Mouse (Mus musculus) stomach, embryonic 14.5 days (tissue): ENCODE results near the gene Fto. TPM values are rescaled to one million over a fixed set of nuclear protein-coding genes. Genes with fewer than 3 reads are reported as not detected.

Experiments used
- ATAC-seq: fragments of 200-750 bp; cut with Nextera tagmentation; 2 replicates; pipeline ENCODE4 v1.8.0; 2017; ENCODE audit warnings: low read depth, moderate TSS enrichment; ENCODE audit not compliant: insufficient number of reproducible peaks, insufficient read depth, low FRiP score
- H3K27ac ChIP-seq: fragments of 300-500 bp; sonication (generic); 2 replicates; pipeline ENCODE4 v1.5.1; 2014; ENCODE audit warnings: mild to moderate bottlenecking, low read length, moderate library complexity, mixed read lengths
- H3K27me3 ChIP-seq: fragments of 300-500 bp; sonication (generic); 2 replicates; pipeline ENCODE4 v1.6.1; 2014; ENCODE audit warnings: low read length, control low read depth, mixed read lengths; ENCODE audit not compliant: control insufficient read depth, insufficient read depth
- H3K36me3 ChIP-seq: fragments of 300-500 bp; sonication (generic); 2 replicates; pipeline ENCODE4 v1.6.1; 2014; ENCODE audit warnings: mild to moderate bottlenecking, control low read depth, low read length, moderate library complexity, mixed read lengths; ENCODE audit not compliant: control insufficient read depth, insufficient read depth
- H3K4me1 ChIP-seq: fragments of 300-500 bp; sonication (generic); 2 replicates; pipeline ENCODE4 v1.6.1; 2014; ENCODE audit warnings: low read length, control low read depth, mixed read lengths; ENCODE audit not compliant: control insufficient read depth, insufficient read depth
- H3K4me2 ChIP-seq: fragments of 300-500 bp; sonication (generic); replicated peaks from 2 replicates; pipeline ENCODE4 v1.6.1; 2014; ENCODE audit warnings: low read depth, low read length, control low read depth
- H3K4me3 ChIP-seq: fragments of 300-500 bp; sonication (generic); 2 replicates; pipeline ENCODE4 v1.5.1; 2014; ENCODE audit warnings: low read depth, low read length, control low read depth
- H3K9ac ChIP-seq: fragments of 300-500 bp; sonication (generic); replicated peaks from 2 replicates; pipeline ENCODE4 v1.6.1; 2014; ENCODE audit warnings: low read depth, mild to moderate bottlenecking, control low read depth, low read length, moderate library complexity, mixed read lengths
- H3K9me3 ChIP-seq: fragments of 300-500 bp; sonication (generic); 2 replicates; pipeline ENCODE4 v1.6.1; 2016; ENCODE audit warnings: low read depth, low read length, control low read depth; ENCODE audit not compliant: control insufficient read depth
- WGBS: fragments of 180-500 bp; shearing (Covaris S2); extraction: QIAGEN DNeasy Blood & Tissue Kit; methylation state at CpG from one replicate; pipeline ENCODE4 v1.1.7; 2014; 5-methylcytosine and 5-hydroxymethylcytosine counted together
- polyA plus RNA-seq: library from polyadenylated mRNA; unstranded; fragments of >200 nt; fragmentation: Nextera tagmentation; extraction: Ambion mirVana; gene quantifications from 2 replicates; pipeline ENCODE4 v1.2.1, GENCODE M21; 2014

Fto gene
- polyA plus RNA-seq, 1 experiment from 2014 or later: 89.6 TPM

- H3K9me3 ChIP-seq: no peaks in the 10 kb centered on the region
- peaks cover 23% of the 10 kb centered on the region for H3K4me1 ChIP-seq
- WGBS: 10% methylated on average over 12 of the region's 12 CpGs
- H3K9ac ChIP-seq: no peak overlapping the region
- no peaks in the 10 kb centered on the region for H3K27me3 ChIP-seq
- no peak overlapping the region for H3K4me3 ChIP-seq
- no peak overlapping the region for H3K27ac ChIP-seq
- H3K36me3 ChIP-seq: no peaks in the 10 kb centered on the region
- peak overlapping the region; percentile 20; the same call in 1 of the 2 replicates for H3K4me2 ChIP-seq
- no peak for ATAC-seq
Observed at GRCm38 (mm10) chr8:91370899-91371298, 57.6 kb downstream of the Fto start.

GRCm38 (mm10) chr8:91371995-91372394 lies 58.7 kb downstream of the Fto start:
- Histone ChIP-seq H3K9me3 (no peaks in the 10 kb centered on the region), H3K9ac (no peak overlapping the region), H3K4me2 (no peak overlapping the region), H3K36me3 (no peaks in the 10 kb centered on the region), H3K27me3 (no peaks in the 10 kb centered on the region), H3K4me1 (peaks cover 34% of the 10 kb centered on the region), H3K27ac (no peak overlapping the region), H3K4me3 (no peak overlapping the region)
- ATAC-seq: no peak
- 49% methylated on average over 4 of the region's 4 CpGs for WGBS

- Histone ChIP-seq H3K4me1 (peaks cover 36% of the 10 kb centered on the region), H3K27ac (no peak overlapping the region), H3K27me3 (no peaks in the 10 kb centered on the region), H3K4me3 (no peak overlapping the region), H3K36me3 (no peaks in the 10 kb centered on the region), H3K9me3 (no peaks in the 10 kb centered on the region), H3K9ac (no peak overlapping the region), H3K4me2 (no peak overlapping the region)
- 76% methylated on average over 9 of the region's 9 CpGs for WGBS
- no peak for ATAC-seq
Observed at GRCm38 (mm10) chr8:91372780-91373577, 59.7 kb downstream of the Fto start.

- Histone ChIP-seq H3K9ac (no peak overlapping the region), H3K27ac (no peak overlapping the region), H3K4me3 (no peak overlapping the region), H3K27me3 (no peaks in the 10 kb centered on the region), H3K4me1 (peaks cover 38% of the 10 kb centered on the region), H3K9me3 (no peaks in the 10 kb centered on the region), H3K36me3 (no peaks in the 10 kb centered on the region), H3K4me2 (no peak overlapping the region)
- ATAC-seq: no peak
- WGBS: 45% methylated on average over 20 of the region's 20 CpGs
Observed at GRCm38 (mm10) chr8:91375054-91375938, 62.0 kb downstream of the Fto start.

GRCm38 (mm10) chr8:91376785-91377184 lies 63.5 kb downstream of the Fto start:
- Histone ChIP-seq H3K36me3 (no peaks in the 10 kb centered on the region), H3K4me3 (no peak overlapping the region), H3K9me3 (no peaks in the 10 kb centered on the region), H3K4me2 (no peak overlapping the region), H3K9ac (no peak overlapping the region), H3K4me1 (peaks cover 40% of the 10 kb centered on the region), H3K27me3 (no peaks in the 10 kb centered on the region), H3K27ac (no peak overlapping the region)
- no peak for ATAC-seq
- WGBS: 33% methylated on average over 11 of the region's 11 CpGs

- H3K9me3 ChIP-seq: no peaks in the 10 kb centered on the region
- H3K4me1 ChIP-seq: peaks cover 40% of the 10 kb centered on the region
- no peaks in the 10 kb centered on the region for H3K36me3 ChIP-seq
- H3K27me3 ChIP-seq: no peaks in the 10 kb centered on the region
- no peak for ATAC-seq
- no peak overlapping the region for H3K9ac ChIP-seq
- H3K4me3 ChIP-seq: no peak overlapping the region
- H3K4me2 ChIP-seq: no peak overlapping the region
- H3K27ac ChIP-seq: no peak overlapping the region; the same call in 1 of the 2 replicates
- 72% methylated on average over 6 of the region's 6 CpGs for WGBS
Observed at GRCm38 (mm10) chr8:91377275-91377674, 64.0 kb downstream of the Fto start.

- Histone ChIP-seq H3K4me3 (no peak overlapping the region), H3K27ac (no peak overlapping the region), H3K9ac (no peak overlapping the region), H3K4me2 (no peak overlapping the region), H3K9me3 (no peaks in the 10 kb centered on the region), H3K36me3 (no peaks in the 10 kb centered on the region), H3K4me1 (peaks cover 36% of the 10 kb centered on the region), H3K27me3 (no peaks in the 10 kb centered on the region)
- no peak for ATAC-seq
- 36% methylated on average over 13 of the region's 13 CpGs for WGBS
Observed at GRCm38 (mm10) chr8:91378846-91379499, 65.6 kb downstream of the Fto start.
